Mouse (Mus musculus) forebrain, postnatal 0 days (tissue): ENCODE measurements around the gene Ahnak. TPM values are rescaled to one million over a fixed set of nuclear protein-coding genes. Genes with fewer than 3 reads are reported as not detected.

Experiments used
- ATAC-seq: fragments of 200-750 bp; cut with Nextera tagmentation; 2 replicates; pipeline ENCODE4 v1.8.0; 2017; ENCODE audit warnings: mild to moderate bottlenecking, moderate library complexity
- DNase-seq: peaks from one replicate; pipeline ENCODE4 v3.0.0-alpha.2; 2015
- H3K27ac ChIP-seq: fragments of 300-500 bp; sonication (generic); 2 replicates; pipeline ENCODE4 v1.5.1; 2014; ENCODE audit warnings: low read depth, mild to moderate bottlenecking, antibody characterized with exemption, low read length, moderate library complexity, mixed read lengths
- H3K27me3 ChIP-seq: fragments of 300-500 bp; sonication (generic); 2 replicates; pipeline ENCODE4 v1.6.1; 2014; ENCODE audit warnings: mild to moderate bottlenecking, low read length, mixed read lengths; ENCODE audit not compliant: insufficient read depth
- H3K36me3 ChIP-seq: fragments of 300-500 bp; sonication (generic); 2 replicates; pipeline ENCODE4 v1.6.1; 2014; ENCODE audit warnings: mild to moderate bottlenecking, moderate library complexity; ENCODE audit not compliant: insufficient read depth
- H3K4me1 ChIP-seq: fragments of 300-500 bp; sonication (generic); 2 replicates; pipeline ENCODE4 v1.6.1; 2014; ENCODE audit warnings: antibody characterized with exemption; ENCODE audit not compliant: insufficient read depth
- H3K4me2 ChIP-seq: fragments of 300-500 bp; sonication (generic); 2 replicates; pipeline ENCODE4 v1.6.1; 2014; ENCODE audit warnings: low read depth, mild to moderate bottlenecking, moderate library complexity
- H3K4me3 ChIP-seq: fragments of 300-500 bp; sonication (generic); 2 replicates; pipeline ENCODE4 v1.5.1; 2014; ENCODE audit warnings: low read depth, low read length, mixed read lengths
- H3K9ac ChIP-seq: fragments of 300-500 bp; sonication (generic); 2 replicates; pipeline ENCODE4 v1.6.1; 2014; ENCODE audit warnings: mild to moderate bottlenecking
- H3K9me3 ChIP-seq: fragments of 300-500 bp; sonication (generic); 2 replicates; pipeline ENCODE4 v1.6.1; 2016; ENCODE audit warnings: low read length
- CTCF ChIP-seq: sonication (generic); IDR thresholded peaks from 2 replicates; pipeline ENCODE4 v1.5.1; 2016; ENCODE audit warnings: antibody characterized with exemption, control low read depth, low read depth
- WGBS: fragments of 180-500 bp; shearing (Covaris S2); extraction: QIAGEN DNeasy Blood & Tissue Kit; methylation state at CpG from one replicate; pipeline ENCODE4 v1.1.7; 2014; 5-methylcytosine and 5-hydroxymethylcytosine counted together
- polyA plus RNA-seq: library from polyadenylated mRNA; unstranded; fragments of >200 nt; fragmentation: Nextera tagmentation; extraction: Ambion mirVana; gene quantifications from 2 replicates; pipeline ENCODE4 v1.2.1, GENCODE M21; 2015
- total RNA-seq: library from RNA; depleted of rRNA; stranded (reverse); fragments of >200 nt; gene quantifications from 2 replicates; pipeline ENCODE4 v1.2.3, GENCODE M21; 2014

Ahnak gene
- total and polyA plus RNA-seq, 2 experiments from 2014 or later, result 3.2 to 17.9 TPM

DNA sequence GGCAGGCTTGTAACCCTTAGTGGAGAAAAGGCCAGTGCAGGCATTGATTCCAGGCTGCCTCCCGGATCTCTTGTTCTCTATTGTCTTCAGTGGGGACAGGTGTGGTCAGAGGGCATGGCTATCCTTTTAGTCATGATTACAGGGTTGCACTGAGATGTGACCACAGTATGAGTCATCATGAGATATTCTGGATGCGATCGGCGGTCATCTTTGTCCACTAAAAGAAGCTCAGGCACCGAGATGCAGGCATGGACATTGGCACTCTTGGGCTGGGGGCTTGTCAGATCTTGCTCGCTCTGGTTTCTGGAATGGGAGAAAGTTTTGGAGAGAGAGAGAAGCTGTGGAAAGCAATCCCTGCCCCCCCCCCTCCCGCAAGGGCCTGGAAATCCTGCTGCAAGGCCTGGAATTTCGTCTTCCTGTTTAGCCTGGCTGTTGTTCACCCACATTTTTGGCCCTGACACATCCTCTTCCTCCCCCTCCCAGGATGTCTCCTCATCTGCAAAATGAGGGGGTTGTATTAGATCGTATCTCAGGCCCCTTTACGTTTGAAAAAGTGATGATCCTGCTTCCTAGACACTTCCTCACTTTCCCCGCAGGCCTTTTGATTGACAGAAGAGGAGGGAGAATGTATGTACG is 84.8 kb downstream of the Ahnak start:
- no peaks in the 10 kb centered on the region for H3K27me3 ChIP-seq
- no peak overlapping the region for H3K4me3 ChIP-seq
- ATAC-seq, result no peak
- no peak overlapping the region for H3K9ac ChIP-seq
- H3K9me3 ChIP-seq, result no peaks in the 10 kb centered on the region
- DNase-seq, result no peak
- H3K27ac ChIP-seq, result no peak overlapping the region
- H3K4me2 ChIP-seq, result no peak overlapping the region
- H3K36me3 ChIP-seq, result no peaks in the 10 kb centered on the region
- WGBS, result 80% methylated on average over 12 of the region's 12 CpGs
- peaks cover 17% of the 10 kb centered on the region for H3K4me1 ChIP-seq
- no peak for TF ChIP-seq CTCF

DNA sequence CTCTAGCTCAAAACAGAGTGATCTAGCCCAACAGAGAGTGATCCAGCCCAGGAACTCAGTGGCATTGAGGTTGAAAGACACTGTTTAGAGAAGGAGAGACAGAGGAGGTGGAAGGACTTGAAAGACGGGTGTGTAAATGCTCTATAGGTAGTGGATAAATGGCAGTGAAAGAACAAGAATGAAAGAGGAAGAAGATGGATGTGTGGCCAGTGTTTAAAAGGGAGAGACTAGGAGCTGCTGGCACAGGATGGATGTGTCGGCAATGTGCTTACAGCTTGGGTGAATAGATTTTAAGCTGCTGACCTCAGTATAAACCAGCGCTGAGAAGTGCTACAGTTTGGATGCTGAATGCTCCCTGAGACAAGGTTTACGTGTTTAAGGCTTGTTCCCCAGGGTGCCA is 85.3 kb downstream of the Ahnak start:
- H3K27ac ChIP-seq, result no peak overlapping the region
- WGBS, result 73% methylated on average over 4 of the region's 4 CpGs
- no peak overlapping the region for H3K4me3 ChIP-seq
- TF ChIP-seq CTCF, result no peak
- H3K4me1 ChIP-seq, result peaks cover 16% of the 10 kb centered on the region
- H3K36me3 ChIP-seq, result no peaks in the 10 kb centered on the region
- no peaks in the 10 kb centered on the region for H3K27me3 ChIP-seq
- ATAC-seq, result no peak
- H3K9ac ChIP-seq, result no peak overlapping the region
- no peak overlapping the region for H3K4me2 ChIP-seq
- no peaks in the 10 kb centered on the region for H3K9me3 ChIP-seq
- DNase-seq, result no peak

DNA sequence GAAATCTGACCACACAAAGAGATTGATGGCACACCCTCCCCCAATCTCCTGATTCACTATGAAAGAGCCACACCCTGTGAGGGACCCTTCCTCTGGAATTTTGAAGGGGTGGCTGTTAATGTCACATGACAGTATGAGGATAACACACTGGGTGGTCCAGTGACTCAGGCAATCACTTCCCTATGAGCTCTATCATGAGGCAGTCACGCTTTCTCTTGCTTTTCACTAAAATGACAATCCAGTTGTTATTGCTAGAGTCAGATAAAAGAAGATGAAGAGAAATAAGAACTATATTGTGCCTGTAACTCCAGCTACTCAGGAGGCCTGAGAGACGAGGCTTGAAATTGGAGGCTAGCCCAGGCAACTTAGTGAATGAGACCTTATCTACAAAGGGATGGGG is 86.5 kb downstream of the Ahnak start:
- 64% methylated on average over 2 of the region's 2 CpGs for WGBS
- Histone ChIP-seq H3K27ac (no peak overlapping the region), H3K9ac (no peak overlapping the region), H3K4me3 (no peak overlapping the region), H3K4me2 (no peak overlapping the region), H3K27me3 (no peaks in the 10 kb centered on the region), H3K36me3 (no peaks in the 10 kb centered on the region), H3K9me3 (no peaks in the 10 kb centered on the region), H3K4me1 (peaks cover 6% of the 10 kb centered on the region; the same call in 1 of the 2 replicates)
- TF ChIP-seq CTCF, result no peak
- DNase-seq (no peak), ATAC-seq (no peak)

DNA sequence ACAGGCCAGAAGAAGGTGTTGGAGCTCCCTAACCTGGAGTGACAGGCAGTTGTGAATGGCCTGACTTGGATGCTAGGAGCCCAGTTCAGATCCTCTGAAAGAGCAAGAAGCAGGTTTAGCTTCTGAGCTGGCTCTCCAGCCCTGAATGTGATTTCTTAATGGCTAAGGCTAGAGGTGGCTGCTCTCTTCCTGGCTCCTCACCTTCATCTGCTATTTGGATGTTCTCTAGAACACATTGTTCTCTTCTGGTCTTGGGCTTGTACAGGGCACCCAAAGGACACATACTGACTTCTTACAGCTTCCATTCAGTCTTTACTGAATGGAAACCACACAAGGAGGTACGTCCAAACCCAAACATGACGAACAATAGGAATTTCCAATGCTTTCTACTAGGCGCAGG is 87.0 kb downstream of the Ahnak start:
- WGBS, result 88% methylated on average over 3 of the region's 3 CpGs
- H3K9ac ChIP-seq, result no peak overlapping the region
- no peaks in the 10 kb centered on the region for H3K9me3 ChIP-seq
- H3K4me3 ChIP-seq, result no peak overlapping the region
- no peaks in the 10 kb centered on the region for H3K36me3 ChIP-seq
- H3K4me2 ChIP-seq, result no peak overlapping the region
- ATAC-seq, result no peak
- no peak overlapping the region for H3K27ac ChIP-seq
- peaks cover 5% of the 10 kb centered on the region; the same call in 1 of the 2 replicates for H3K4me1 ChIP-seq
- no peak for TF ChIP-seq CTCF
- H3K27me3 ChIP-seq, result no peaks in the 10 kb centered on the region
- DNase-seq, result no peak

DNA sequence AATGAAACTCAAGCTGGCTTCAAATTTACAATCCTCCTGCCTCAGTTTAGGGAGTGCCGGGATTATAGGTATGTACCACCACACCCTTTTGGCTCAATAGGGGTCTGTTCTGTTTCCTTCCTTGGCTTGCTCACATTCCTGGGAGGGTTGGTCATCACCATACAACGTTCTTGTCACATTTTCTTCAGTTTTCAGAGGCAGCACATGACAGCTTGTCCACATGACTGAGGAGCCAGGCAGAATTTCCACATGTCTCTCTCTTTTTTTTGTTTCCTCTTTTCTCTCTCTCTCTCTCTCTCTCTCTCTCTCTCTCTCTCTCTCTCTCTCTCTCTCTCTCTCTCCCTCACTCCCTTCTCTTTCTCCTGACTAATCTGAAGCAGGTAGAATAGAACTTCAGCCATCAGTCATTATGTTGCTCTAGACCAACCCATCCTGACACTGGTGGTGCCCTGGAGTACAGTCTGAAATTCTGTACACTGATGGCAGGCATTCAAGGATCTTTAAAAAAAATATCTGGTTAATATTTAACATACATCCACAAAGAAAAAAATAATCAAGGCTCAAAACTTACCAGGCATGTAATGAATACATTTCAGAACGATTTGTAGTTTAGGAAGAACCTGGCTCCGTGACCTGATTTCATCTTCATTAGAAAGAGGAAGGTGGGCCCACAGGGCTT is 88.0 kb downstream of the Ahnak start:
- ATAC-seq, result no peak
- H3K9ac ChIP-seq, result no peak overlapping the region
- 82% methylated on average over 4 of the region's 4 CpGs for WGBS
- no peak overlapping the region for H3K4me3 ChIP-seq
- H3K36me3 ChIP-seq, result no peaks in the 10 kb centered on the region
- H3K27ac ChIP-seq, result no peak overlapping the region
- no peaks in the 10 kb centered on the region for H3K9me3 ChIP-seq
- DNase-seq, result no peak
- no peak overlapping the region for H3K4me2 ChIP-seq
- H3K27me3 ChIP-seq, result no peaks in the 10 kb centered on the region
- TF ChIP-seq CTCF, result no peak
- no peaks in the 10 kb centered on the region for H3K4me1 ChIP-seq

DNA sequence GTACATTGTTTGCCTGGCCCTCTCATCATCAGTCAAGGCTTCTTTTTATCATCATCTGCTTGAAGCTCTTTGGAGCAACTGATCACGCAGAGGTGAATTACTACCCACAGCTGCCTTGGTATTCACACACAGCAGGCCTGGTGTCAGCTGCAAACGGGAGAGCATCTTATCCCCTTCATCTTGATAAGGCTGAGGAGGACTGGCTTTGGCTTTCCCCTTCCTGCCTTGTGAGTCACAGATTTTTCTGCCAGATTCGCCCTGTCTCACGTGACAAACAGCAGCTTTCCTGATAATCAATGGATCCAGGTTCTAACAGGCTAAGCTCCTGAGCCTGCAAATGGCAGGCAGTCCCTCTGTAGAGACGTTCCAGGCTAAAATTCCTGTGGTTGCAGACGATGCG is 90.8 kb downstream of the Ahnak start:
- TF ChIP-seq CTCF, result no peak
- H3K4me1 ChIP-seq, result no peaks in the 10 kb centered on the region
- no peak overlapping the region for H3K4me2 ChIP-seq
- H3K27me3 ChIP-seq, result no peaks in the 10 kb centered on the region
- H3K27ac ChIP-seq, result no peak overlapping the region
- no peaks in the 10 kb centered on the region for H3K9me3 ChIP-seq
- H3K36me3 ChIP-seq, result no peaks in the 10 kb centered on the region
- WGBS, result 34% methylated on average over 7 of the region's 7 CpGs
- no peak overlapping the region for H3K4me3 ChIP-seq
- H3K9ac ChIP-seq, result no peak overlapping the region
- DNase-seq (no peak), ATAC-seq (no peak)
